Mouse (Mus musculus): ENCODE results near the gene Nelfcd. TPM values are rescaled to one million over a fixed set of nuclear protein-coding genes. Genes with fewer than 3 reads are reported as not detected.

Gene Nelfcd
- polyA plus RNA-seq, 1 experiment: 47.9 TPM

- H3K27me3 ChIP-seq (ENCODE audit: control insufficient read depth, insufficient read depth, insufficient read length): no peaks in the 10 kb centered on the region
- H3ac ChIP-seq (ENCODE audit: control insufficient read depth, insufficient read length): no peak overlapping the region
- H3K4me3 ChIP-seq: peak overlapping the region; percentile 66
- H3K79me2 ChIP-seq (ENCODE audit: control insufficient read depth, insufficient read depth): peaks cover 10% of the 10 kb centered on the region
- H3K4me2 ChIP-seq (ENCODE audit: low read depth): peak overlapping the region; percentile 92
- TF ChIP-seq MYOD1 (IDR thresholded peaks at IDR 0.05; ENCODE audit: control insufficient read depth in 1 of 3, insufficient read length in 2 of 3, low read depth in 2 of 3) (no peak), SRF (IDR thresholded peaks at IDR 0.05; ENCODE audit: control insufficient read depth, insufficient read length, low read depth) (no peak), MAX (IDR thresholded peaks at IDR 0.05; ENCODE audit: low read depth) (no peak), POLR2AphosphoS2 (IDR thresholded peaks at IDR 0.05; ENCODE audit: insufficient read length, low read depth) (no peak), TCF3 (IDR thresholded peaks at IDR 0.05; ENCODE audit: insufficient read length, low read depth) (no peak), TCF12 (IDR thresholded peaks at IDR 0.05; ENCODE audit: insufficient read depth, poor library complexity, severe bottlenecking) (no peak), MYOG (IDR thresholded peaks at IDR 0.05; ENCODE audit: control insufficient read depth in 1 of 3, insufficient read depth in 1 of 3, insufficient read length in 2 of 3, low read depth in 2 of 3) (no peak), USF1 (IDR thresholded peaks at IDR 0.05; ENCODE audit: low read depth) (no peak), CEBPB (IDR thresholded peaks at IDR 0.05; ENCODE audit: insufficient read depth, poor library complexity, severe bottlenecking) (no peak), REST (IDR thresholded peaks at IDR 0.05; ENCODE audit: insufficient read depth, insufficient read length) (no peak), POLR2A (IDR thresholded peaks at IDR 0.05; ENCODE audit: insufficient read length, low read depth) (no peak), E2F4 (IDR thresholded peaks at IDR 0.05; ENCODE audit: insufficient read depth) (no peak)
- no peaks in the 10 kb centered on the region for H3K36me3 ChIP-seq (ENCODE audit: control insufficient read depth, insufficient read depth)
Measured at GRCm38 (mm10) chr2:174436916-174437696, 21.5 kb downstream of the Nelfcd start.

GRCm38 (mm10) chr2:174437697-174437982 is 22.0 kb downstream of the Nelfcd start:
- peak overlapping the region; percentile 4 for H3ac ChIP-seq (ENCODE audit: control insufficient read depth, insufficient read length)
- no peaks in the 10 kb centered on the region for H3K27me3 ChIP-seq (ENCODE audit: control insufficient read depth, insufficient read depth, insufficient read length)
- peak overlapping the region; percentile 92 for H3K4me2 ChIP-seq (ENCODE audit: low read depth)
- TF ChIP-seq MYOD1 (IDR thresholded peaks at IDR 0.05; ENCODE audit: control insufficient read depth in 1 of 3, insufficient read length in 2 of 3, low read depth in 2 of 3) (no peak), REST (IDR thresholded peaks at IDR 0.05; ENCODE audit: insufficient read depth, insufficient read length) (no peak)
- no peaks in the 10 kb centered on the region for H3K36me3 ChIP-seq (ENCODE audit: control insufficient read depth, insufficient read depth)
- peaks cover 10% of the 10 kb centered on the region for H3K79me2 ChIP-seq (ENCODE audit: control insufficient read depth, insufficient read depth)
- H3K4me3 ChIP-seq: peak overlapping the region; percentile 66

GRCm38 (mm10) chr2:174438181-174438580 is 22.6 kb downstream of the Nelfcd start:
- no peaks in the 10 kb centered on the region for H3K27me3 ChIP-seq (ENCODE audit: control insufficient read depth, insufficient read depth, insufficient read length)
- peaks cover 10% of the 10 kb centered on the region for H3K79me2 ChIP-seq (ENCODE audit: control insufficient read depth, insufficient read depth)
- TF ChIP-seq SRF (IDR thresholded peaks at IDR 0.05; ENCODE audit: control insufficient read depth, insufficient read length, low read depth) (no peak), POLR2AphosphoS2 (IDR thresholded peaks at IDR 0.05; ENCODE audit: insufficient read length, low read depth) (no peak), MYOD1 (IDR thresholded peaks at IDR 0.05; ENCODE audit: control insufficient read depth in 1 of 3, insufficient read length in 2 of 3, low read depth in 2 of 3) (no peak), E2F4 (IDR thresholded peaks at IDR 0.05; ENCODE audit: insufficient read depth) (no peak), USF1 (IDR thresholded peaks at IDR 0.05; ENCODE audit: low read depth) (no peak), CEBPB (IDR thresholded peaks at IDR 0.05; ENCODE audit: insufficient read depth, poor library complexity, severe bottlenecking) (no peak), TCF3 (IDR thresholded peaks at IDR 0.05; ENCODE audit: insufficient read length, low read depth) (no peak)
- peak overlapping the region; percentile 4 for H3ac ChIP-seq (ENCODE audit: control insufficient read depth, insufficient read length)
- peak overlapping the region; percentile 66 for H3K4me3 ChIP-seq
- H3K4me2 ChIP-seq (ENCODE audit: low read depth): peak overlapping the region; percentile 92
- H3K36me3 ChIP-seq (ENCODE audit: control insufficient read depth, insufficient read depth): no peaks in the 10 kb centered on the region

- Histone ChIP-seq H3K27me3 (ENCODE audit: control insufficient read depth, insufficient read depth, insufficient read length) (no peaks in the 10 kb centered on the region), H3K4me2 (ENCODE audit: low read depth) (peak within 1 kb of the TSS; percentile 92), H3K4me3 (peak within 1 kb of the TSS; percentile 66), H3K36me3 (ENCODE audit: control insufficient read depth, insufficient read depth) (no peaks in the 10 kb centered on the region), H3K79me2 (ENCODE audit: control insufficient read depth, insufficient read depth) (peaks cover 10% of the 10 kb centered on the region), H3ac (ENCODE audit: control insufficient read depth, insufficient read length) (peak within 1 kb of the TSS; percentile 4)
- TF ChIP-seq POLR2AphosphoS2 (IDR thresholded peaks at IDR 0.05; ENCODE audit: insufficient read length, low read depth): peak; percentile 84
- peak in 1 of 3 experiments; percentile 65 for TF ChIP-seq MYOG (IDR thresholded peaks at IDR 0.05; ENCODE audit: control insufficient read depth in 1 of 3, insufficient read depth in 1 of 3, insufficient read length in 2 of 3, low read depth in 2 of 3)
- TF ChIP-seq E2F4 (IDR thresholded peaks at IDR 0.05; ENCODE audit: insufficient read depth): no peak
- TF ChIP-seq MYOD1 (IDR thresholded peaks at IDR 0.05; ENCODE audit: control insufficient read depth in 1 of 3, insufficient read length in 2 of 3, low read depth in 2 of 3): peak in 1 of 3 experiments; percentile 55
- TF ChIP-seq SRF (IDR thresholded peaks at IDR 0.05; ENCODE audit: control insufficient read depth, insufficient read length, low read depth): no peak
- TF ChIP-seq TCF3 (IDR thresholded peaks at IDR 0.05; ENCODE audit: insufficient read length, low read depth): no peak
- no peak for TF ChIP-seq USF1 (IDR thresholded peaks at IDR 0.05; ENCODE audit: low read depth)
- TF ChIP-seq TCF12 (IDR thresholded peaks at IDR 0.05; ENCODE audit: insufficient read depth, poor library complexity, severe bottlenecking): no peak
- TF ChIP-seq MAX (IDR thresholded peaks at IDR 0.05; ENCODE audit: low read depth): no peak
- no peak for TF ChIP-seq REST (IDR thresholded peaks at IDR 0.05; ENCODE audit: insufficient read depth, insufficient read length)
- no peak for TF ChIP-seq CEBPB (IDR thresholded peaks at IDR 0.05; ENCODE audit: insufficient read depth, poor library complexity, severe bottlenecking)
- TF ChIP-seq POLR2A (IDR thresholded peaks at IDR 0.05; ENCODE audit: insufficient read length, low read depth): peak; percentile 90
Measured at GRCm38 (mm10) chr2:174438737-174439449, 23.3 kb downstream of the Nelfcd start, which contains the start of gene Ctsz. Gene Ctsz, minus strand, starts transcription at chr2:174439039.

Data from myocyte (in vitro differentiated cells).